In the genomic region with DNA sequence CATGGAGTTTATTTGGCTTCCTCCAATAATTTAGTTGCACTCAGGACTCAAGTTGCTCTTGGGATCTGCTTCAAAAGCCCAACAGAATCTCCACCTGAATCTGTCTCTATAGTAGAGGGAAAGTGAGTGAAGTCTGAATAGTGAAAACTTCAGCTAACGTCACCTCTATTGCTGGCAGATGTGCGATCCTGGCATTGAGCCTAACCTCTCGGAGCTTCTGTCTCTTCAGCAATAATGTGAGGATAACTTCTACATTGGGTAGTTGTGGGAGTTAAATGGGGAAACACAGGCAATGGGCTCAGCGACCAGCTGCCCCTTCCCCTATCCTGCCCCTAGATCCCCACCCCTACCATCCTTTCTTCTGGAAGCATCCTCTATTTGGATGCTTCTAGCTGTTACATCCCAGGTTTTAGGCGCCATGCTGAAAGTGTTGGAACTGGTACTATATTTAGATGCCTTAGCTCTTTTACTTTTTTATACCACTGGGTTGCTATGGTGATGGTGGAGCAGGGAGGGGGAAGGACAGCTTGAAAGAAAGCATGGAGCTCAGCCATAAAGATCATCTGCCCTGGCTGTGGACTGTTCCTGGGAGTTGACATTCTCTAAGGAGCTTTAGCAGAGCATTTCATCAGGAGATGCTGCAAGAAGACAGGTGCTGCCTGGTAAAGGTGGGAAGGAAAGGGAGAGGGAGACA, we compare ENCODE assay signal across 10 mouse cellular contexts.
DNase-seq lines count a peak whose midpoint lies in the region; ATAC-seq and TF ChIP-seq lines count a peak whose summit lies in the region.
"Had no signal": no experiment of that assay in that cellular context is flagged by ENCODE, and none has a peak within 500 bp of the region (broad histone marks: within the 10 kb centered on the region; RNA-seq: fewer than 3 reads in every experiment).

No protein-coding gene starts in this region.

- H3K4me3 ChIP-seq in forebrain, embryonic 15.5 days = no peak overlapping the region
- no peak overlapping the region for H3K4me3 ChIP-seq in forebrain, embryonic 10.5 days
- no peak overlapping the region for H3K4me3 ChIP-seq in layer of hippocampus, adult 2 months
- H3K4me3 ChIP-seq in neural tube, embryonic 14.5 days (ENCODE audit: low read depth, low read length) = no peak overlapping the region
- no peak overlapping the region for H3K4me3 ChIP-seq in intestine, embryonic 15.5 days (replicated peaks)
- H3K4me3 ChIP-seq: limb, embryonic 13.5 days had no signal

- peak overlapping the region; percentile 86 for H3K27ac ChIP-seq in forebrain, embryonic 15.5 days (replicated peaks)
- H3K27ac ChIP-seq in forebrain, embryonic 10.5 days = no peak overlapping the region
- H3K27ac ChIP-seq in layer of hippocampus, adult 2 months = peak overlapping the region; percentile 71
- H3K27ac ChIP-seq in neural tube, embryonic 14.5 days (ENCODE audit: low read depth, low read length) = no peak overlapping the region
- H3K27ac ChIP-seq in intestine, embryonic 15.5 days = no peak overlapping the region
- H3K27ac ChIP-seq: limb, embryonic 13.5 days had no signal

- TF ChIP-seq CTCF in layer of hippocampus, adult 2 months (conservative IDR thresholded peaks at IDR 0.05) = no peak

- H3K9me3 ChIP-seq in forebrain, embryonic 15.5 days = no peaks in the 10 kb centered on the region
- H3K9me3 ChIP-seq in forebrain, embryonic 10.5 days = no peaks in the 10 kb centered on the region
- no peaks in the 10 kb centered on the region for H3K9me3 ChIP-seq in neural tube, embryonic 14.5 days (ENCODE audit: control insufficient read depth, low read length)
- H3K9me3 ChIP-seq in intestine, embryonic 15.5 days = no peaks in the 10 kb centered on the region
- H3K9me3 ChIP-seq: limb, embryonic 13.5 days had no signal

- DNase-seq in forebrain, embryonic 10.5 days (ENCODE audit: extremely low spot score, low spot score) = no peak
- peak; percentile 43 to 71 for DNase-seq in cerebellum, adult 18-20 months
- peak; percentile 64 to 88 for DNase-seq in layer of hippocampus, adult 2 months (ENCODE audit: low spot score in 2 of 2)
- DNase-seq in heart, postnatal 36 days = no peak
- no peak for DNase-seq in heart, postnatal 10 days
- DNase-seq: B cell, adult 2 months had no signal

- no peaks in the 10 kb centered on the region for H3K36me3 ChIP-seq in forebrain, embryonic 15.5 days
- H3K36me3 ChIP-seq in forebrain, embryonic 10.5 days (replicated peaks) = no peaks in the 10 kb centered on the region
- no peaks in the 10 kb centered on the region for H3K36me3 ChIP-seq in neural tube, embryonic 14.5 days (ENCODE audit: control insufficient read depth, insufficient read depth, low read length)
- H3K36me3 ChIP-seq in intestine, embryonic 15.5 days = no peaks in the 10 kb centered on the region
- H3K36me3 ChIP-seq: limb, embryonic 13.5 days had no signal

- no peaks in the 10 kb centered on the region for H3K27me3 ChIP-seq in forebrain, embryonic 15.5 days
- H3K27me3 ChIP-seq in forebrain, embryonic 10.5 days (ENCODE audit: poor library complexity, severe bottlenecking) = no peaks in the 10 kb centered on the region
- no peaks in the 10 kb centered on the region for H3K27me3 ChIP-seq in neural tube, embryonic 14.5 days (ENCODE audit: control insufficient read depth, insufficient read depth, low read length)
- no peaks in the 10 kb centered on the region for H3K27me3 ChIP-seq in intestine, embryonic 15.5 days (replicated peaks)
- H3K27me3 ChIP-seq: limb, embryonic 13.5 days had no signal

- H3K4me2 ChIP-seq in forebrain, embryonic 15.5 days (replicated peaks) = peak overlapping the region; percentile 26; the same call in 1 of the 2 replicates
- H3K4me2 ChIP-seq in neural tube, embryonic 14.5 days (ENCODE audit: low read depth, low read length) = no peak overlapping the region
- no peak overlapping the region for H3K4me2 ChIP-seq in intestine, embryonic 15.5 days (replicated peaks)
- H3K4me2 ChIP-seq: limb, embryonic 13.5 days had no signal

- H3K4me1 ChIP-seq in forebrain, embryonic 15.5 days = peaks cover 27% of the 10 kb centered on the region
- H3K4me1 ChIP-seq in forebrain, embryonic 10.5 days = peaks cover 5% of the 10 kb centered on the region; the same call in 1 of the 2 replicates
- peaks cover 20% of the 10 kb centered on the region for H3K4me1 ChIP-seq in neural tube, embryonic 14.5 days (ENCODE audit: control insufficient read depth, insufficient read depth, low read length)
- no peaks in the 10 kb centered on the region for H3K4me1 ChIP-seq in intestine, embryonic 15.5 days (replicated peaks)
- H3K4me1 ChIP-seq: limb, embryonic 13.5 days had no signal

- WGBS in forebrain, embryonic 15.5 days = 45% methylated on average over 5 of the region's 5 CpGs
- WGBS in forebrain, embryonic 10.5 days = 81% methylated on average over 5 of the region's 5 CpGs
- 51% methylated on average over 5 of the region's 5 CpGs for WGBS in neural tube, embryonic 14.5 days
- WGBS in intestine, embryonic 15.5 days = 55% methylated on average over 5 of the region's 5 CpGs

- intact Hi-C loops in heart, postnatal 36 days (cut with DNase I) = no loop called here
- intact Hi-C loops in heart, postnatal 10 days (cut with DNase I) = no loop called here

- peak; percentile 87 for ATAC-seq in forebrain, embryonic 15.5 days (replicated peaks)
- ATAC-seq in neural tube, embryonic 14.5 days (ENCODE audit: low read depth) = peak; percentile 51; the same call in 1 of the 2 replicates
- ATAC-seq in intestine, embryonic 15.5 days = no peak

- H3K9ac ChIP-seq in forebrain, embryonic 15.5 days (replicated peaks) = no peak overlapping the region
- H3K9ac ChIP-seq in neural tube, embryonic 14.5 days (replicated peaks; ENCODE audit: low read depth, low read length) = no peak overlapping the region
- H3K9ac ChIP-seq in intestine, embryonic 15.5 days = no peak overlapping the region
- H3K9ac ChIP-seq: limb, embryonic 13.5 days had no signal

Comparison
In these comparisons a context has a peak if more than half of its experiments do, and no peak if none do; other contexts are left out.
1. H3K27ac ChIP-seq: peak in forebrain, embryonic 15.5 days (single experiment) and layer of hippocampus, adult 2 months (single experiment); none in forebrain, embryonic 10.5 days (single experiment), neural tube, embryonic 14.5 days (single experiment) and intestine, embryonic 15.5 days (single experiment).
2. DNase-seq: peak in cerebellum, adult 18-20 months (2 of 2) and layer of hippocampus, adult 2 months (2 of 2); none in forebrain, embryonic 10.5 days (single experiment), heart, postnatal 36 days (0 of 2) and heart, postnatal 10 days (0 of 2).